ENCODE assay signal across 8 mouse cellular contexts in genomic region chr2:167958843-167959242, GRCm38 (mm10). TPM values are rescaled to one million over a fixed set of nuclear protein-coding genes. Genes with fewer than 3 reads are reported as not detected.
A peak's percentile ranks its signal among the peaks of the same experiment; 100 is the strongest.
DNase-seq lines count a peak whose midpoint lies in the region; ATAC-seq lines count a peak whose summit lies in the region.

No protein-coding gene starts in this region.

- DNase-seq in ovary, adult 18-20 months (ENCODE audit: low spot score): peak; percentile 90
- no peak for DNase-seq in ovary, postnatal 10 days (ENCODE audit: low spot score)
- DNase-seq in cerebellum, adult 8-10 months: peak; percentile 65
- peak; percentile 95 to 96 for DNase-seq in kidney, postnatal 36 days
- peak; percentile 91 for DNase-seq in lung, postnatal 25 days (ENCODE audit: low spot score)
- DNase-seq in telencephalon, adult 2 months (ENCODE audit: low read depth, low spot score): peak; percentile 43
- no peak for DNase-seq in retina, postnatal 1 day

- no peaks in the 10 kb centered on the region for H3K9me3 ChIP-seq in heart, embryonic 12.5 days (replicated peaks)

- peak overlapping the region; percentile 71 for H3K27ac ChIP-seq in heart, embryonic 12.5 days (ENCODE audit: poor library complexity, severe bottlenecking)

- H3K4me1 ChIP-seq in heart, embryonic 12.5 days (replicated peaks): peaks cover 78% of the 10 kb centered on the region

- H3K4me3 ChIP-seq in heart, embryonic 12.5 days: no peak overlapping the region

- 35% methylated on average over 4 of the region's 4 CpGs for WGBS in heart, embryonic 12.5 days

- no peaks in the 10 kb centered on the region for H3K27me3 ChIP-seq in heart, embryonic 12.5 days (replicated peaks)

- peak overlapping the region; percentile 34 for H3K4me2 ChIP-seq in heart, embryonic 12.5 days

- H3K9ac ChIP-seq in heart, embryonic 12.5 days: 0 out of 2 replicates have a peak overlapping the region, but pooled peaks have one; percentile 13

- H3K36me3 ChIP-seq in heart, embryonic 12.5 days: peaks cover under 1% of the 10 kb centered on the region

- 0 out of 2 replicates have a peak, but pooled peaks have one; percentile 42 for ATAC-seq in heart, embryonic 12.5 days (ENCODE audit: insufficient number of reproducible peaks, low FRiP score)

RNA-seq across cellular contexts. Expression of gene Ptpn1, which starts 27.0 kb away (rescaled TPM):
- 59.5 and 63.3 TPM in 2 replicates for polyA plus RNA-seq in heart, embryonic 12.5 days (2016; fragmentation: Nextera tagmentation; extraction: Ambion mirVana)

RNA-seq across cellular contexts. Expression of gene Ripor3, which starts 51.6 kb away (rescaled TPM):
- 1.3 and 1.5 TPM in 2 replicates for polyA plus RNA-seq in heart, embryonic 12.5 days (2016; fragmentation: Nextera tagmentation; extraction: Ambion mirVana)

Comparison
In these comparisons a context has a peak if more than half of its experiments do, and no peak if none do; other contexts are left out.
1. DNase-seq: peak in ovary, adult 18-20 months (single experiment), cerebellum, adult 8-10 months (single experiment), kidney, postnatal 36 days (2 of 2), lung, postnatal 25 days (single experiment) and telencephalon, adult 2 months (single experiment); none in ovary, postnatal 10 days (single experiment) and retina, postnatal 1 day (single experiment).